Mouse (Mus musculus): ENCODE results near the gene Katnb1. TPM values are rescaled to one million over a fixed set of nuclear protein-coding genes. Genes with fewer than 3 reads are reported as not detected.

Katnb1 gene
- total RNA-seq, 2 experiments from 2014 or later: 6.6 to 7.4 TPM

GRCm38 (mm10) chr8:95139051-95139365, 58.0 kb downstream of the Katnb1 start:
- no peak for DNase-seq (ENCODE audit: low spot score)

GRCm38 (mm10) chr8:95140555-95140954, 59.6 kb downstream of the Katnb1 start:
- DNase-seq (ENCODE audit: low spot score): peak; percentile 21

- no peak for DNase-seq (ENCODE audit: low spot score)
These were observed 60.0 kb downstream of the Katnb1 start for GRCm38 (mm10) chr8:95141026-95141425.

- DNase-seq (ENCODE audit: low spot score): peak; percentile 28
These were observed 60.6 kb downstream of the Katnb1 start for GRCm38 (mm10) chr8:95141469-95142074.

GRCm38 (mm10) chr8:95142075-95142831, 61.3 kb downstream of the Katnb1 start:
- DNase-seq (ENCODE audit: low spot score): peak; percentile 58

- DNase-seq (ENCODE audit: low spot score): no peak
These were observed 62.2 kb downstream of the Katnb1 start for GRCm38 (mm10) chr8:95142985-95143804.

GRCm38 (mm10) chr8:95143805-95144630, 63.0 kb downstream of the Katnb1 start:
- DNase-seq (ENCODE audit: low spot score): no peak

- no peak for DNase-seq (ENCODE audit: low spot score)
These were observed 63.6 kb downstream of the Katnb1 start for GRCm38 (mm10) chr8:95144631-95145015.

- DNase-seq (ENCODE audit: low spot score): no peak
These were observed 65.2 kb downstream of the Katnb1 start for GRCm38 (mm10) chr8:95146044-95146745.

- DNase-seq (ENCODE audit: low spot score): no peak
These were observed 65.9 kb downstream of the Katnb1 start for GRCm38 (mm10) chr8:95146846-95147245.

GRCm38 (mm10) chr8:95149426-95149825, 68.4 kb downstream of the Katnb1 start:
- DNase-seq (ENCODE audit: low spot score): no peak

- no peak for DNase-seq (ENCODE audit: low spot score)
These were observed 69.6 kb downstream of the Katnb1 start for GRCm38 (mm10) chr8:95150608-95151007.

Other genes with a start within 250 kb of the Katnb1 start
- 100 to 1,000 TPM; 392 to 399 TPM for gene Coq9, start 242.9 kb upstream of the Katnb1 start, total RNA-seq (2021)
- gene Ciapin1, start 242.8 kb upstream of the Katnb1 start, total RNA-seq (2021): 10 to 100 TPM; 30.8 to 38.8 TPM
- gene Polr2c, start 223.7 kb upstream of the Katnb1 start, total RNA-seq (2021): 10 to 100 TPM; 48.9 to 56.7 TPM
- gene Dok4, start 204.9 kb upstream of the Katnb1 start, total RNA-seq (2021): 1 to 10 TPM; 3.3 to 7.2 TPM
- gene Ccdc102a, start 163.1 kb upstream of the Katnb1 start, total RNA-seq (2021): 1 to 10 TPM; 2.5 to 5.3 TPM
- gene Adgrg5, start 157.5 kb upstream of the Katnb1 start, total RNA-seq (2021): not detected
- gene Adgrg1, start 106.4 kb upstream of the Katnb1 start, total RNA-seq (2021): 10 to 100 TPM; 19.8 to 24.3 TPM
- gene Adgrg3, start 63.5 kb upstream of the Katnb1 start, total RNA-seq (2021): under 1 TPM; 0.26 to 0.80 TPM
- gene Drc7, start 26.1 kb upstream of the Katnb1 start, total RNA-seq (2021): not detected
- 10 to 100 TPM in 1 of 2 experiments, 1 to 10 TPM in 1; 8.7 to 14.5 TPM for gene Kifc3, start 121.6 kb downstream of the Katnb1 start, total RNA-seq (2021)
- gene Cngb1, start 225.4 kb downstream of the Katnb1 start, total RNA-seq (2021): under 1 TPM; 0.05 to 0.07 TPM
- gene Tepp, start 229.4 kb downstream of the Katnb1 start, total RNA-seq (2021): not detected